Mouse (Mus musculus): ENCODE measurements at regions not wholly inside any gene's neighbourhood (a gene's known extent, or its start where the extent isn't known, plus 50 kb on each side); places are given as distances from the start of the nearest gene placed in this dataset.

DNA sequence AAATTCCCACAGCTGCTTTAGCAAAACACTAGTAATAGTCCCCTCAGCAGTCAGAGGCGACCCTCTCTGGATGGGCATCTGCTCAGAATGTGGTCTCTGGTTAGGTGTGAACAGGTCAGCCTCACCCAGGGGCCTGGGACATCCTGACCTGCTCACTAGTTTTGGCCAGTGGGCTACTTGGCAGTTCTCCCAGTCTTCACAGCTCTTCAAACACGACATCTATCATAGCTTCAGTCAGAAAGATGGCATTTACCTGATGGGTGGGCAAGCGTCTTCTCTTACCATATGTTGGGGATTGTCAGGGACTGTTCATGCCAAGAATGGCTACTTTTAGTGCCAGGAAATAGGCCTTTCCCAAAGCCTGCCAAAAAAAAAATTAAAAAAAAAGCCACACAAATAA lies 204.2 kb upstream of the Gm10295 start:
- TF ChIP-seq CTCF (IDR thresholded peaks at IDR 0.05): no peak
- TF ChIP-seq EP300 (IDR thresholded peaks at IDR 0.05): no peak

Measured in lung, postnatal 0 days (tissue).